Mouse (Mus musculus) spleen, postnatal 10 days (tissue): ENCODE data around the gene Dnajc13.

Experiments used
- DNase-seq, 2 experiments: peaks; one replicate each; pipeline ENCODE4 v3.0.0; 2021 to 2022; ENCODE audit warnings: low spot score in 2 of 2

Gene Dnajc13

GRCm38 (mm10) chr9:104254408-104255180 is 8.1 kb downstream of the Dnajc13 start:
- no peak for DNase-seq

GRCm38 (mm10) chr9:104252637-104253036 is 10.1 kb downstream of the Dnajc13 start:
- DNase-seq = no peak

DNA sequence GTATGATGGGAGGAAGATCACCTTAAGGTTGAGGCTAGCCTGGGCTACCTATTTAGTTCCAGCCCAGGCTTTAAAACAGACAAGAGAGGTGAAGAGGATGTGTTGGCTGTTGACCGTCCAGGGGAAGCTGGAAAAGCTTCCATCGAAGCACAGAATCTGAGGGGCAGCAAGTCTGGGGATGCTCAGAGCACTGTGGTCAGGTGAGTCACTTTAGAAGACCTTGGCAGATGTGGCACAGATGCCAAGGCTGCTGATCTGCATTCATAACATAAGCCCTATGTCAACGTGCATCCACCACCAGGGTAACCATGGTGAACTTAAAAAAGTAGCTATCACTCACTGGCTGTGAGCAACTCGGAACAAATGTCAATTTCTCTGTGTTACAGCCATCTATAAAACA is 11.0 kb downstream of the Dnajc13 start:
- no peak for DNase-seq

DNA sequence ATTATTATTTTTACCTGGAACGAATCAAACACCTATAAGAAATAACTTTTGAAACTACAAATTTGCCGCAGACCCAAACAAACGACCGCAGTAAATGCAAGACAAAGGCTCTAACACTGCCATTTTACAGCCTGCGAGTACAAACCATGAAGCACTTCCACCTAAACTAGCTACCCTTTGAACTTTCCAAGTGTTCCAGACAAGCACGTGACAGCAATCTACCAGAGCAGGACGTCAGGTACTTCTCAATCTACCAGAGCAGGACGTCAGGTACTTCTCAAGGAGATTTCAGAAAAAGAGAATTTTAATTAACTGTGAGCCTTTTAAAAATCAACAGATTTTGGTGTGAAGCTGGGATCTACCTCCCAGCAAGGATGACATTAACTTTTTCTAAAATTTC is 11.6 kb downstream of the Dnajc13 start:
- DNase-seq = no peak

GRCm38 (mm10) chr9:104247307-104247987 is 15.3 kb downstream of the Dnajc13 start:
- no peak for DNase-seq

DNA sequence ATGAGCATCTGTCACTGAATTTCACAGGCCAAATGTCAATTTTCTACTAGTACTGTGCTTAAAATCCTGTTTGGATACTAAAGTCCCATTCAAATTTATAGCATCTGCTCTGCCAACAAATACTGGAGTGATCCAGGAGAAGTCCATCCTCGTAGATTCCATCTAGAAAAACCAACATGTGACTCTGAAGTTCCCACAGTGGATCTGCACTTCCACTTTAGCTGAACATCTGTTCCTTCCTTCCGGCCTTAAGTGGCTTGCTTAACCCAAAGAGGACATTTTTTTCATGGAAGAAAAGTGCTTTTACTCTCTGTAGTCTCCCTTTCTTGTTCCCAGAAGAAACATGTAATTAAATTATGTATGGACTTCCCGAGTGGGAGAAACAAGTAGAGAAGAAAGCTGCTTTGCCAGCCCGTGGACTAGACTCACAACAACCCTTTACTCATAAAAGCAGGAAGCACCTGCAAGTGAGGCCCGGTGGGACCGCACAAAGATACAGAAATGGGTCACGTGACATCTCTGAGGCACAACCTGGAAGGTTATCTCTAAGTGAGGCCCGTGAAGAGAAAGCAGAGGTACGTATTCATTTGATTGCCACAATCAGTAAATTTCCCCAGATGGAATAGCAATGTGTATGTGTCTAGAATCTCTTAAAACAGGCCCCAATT is 18.8 kb downstream of the Dnajc13 start:
- peak in 1 of 2 experiments; percentile 35 for DNase-seq

DNA sequence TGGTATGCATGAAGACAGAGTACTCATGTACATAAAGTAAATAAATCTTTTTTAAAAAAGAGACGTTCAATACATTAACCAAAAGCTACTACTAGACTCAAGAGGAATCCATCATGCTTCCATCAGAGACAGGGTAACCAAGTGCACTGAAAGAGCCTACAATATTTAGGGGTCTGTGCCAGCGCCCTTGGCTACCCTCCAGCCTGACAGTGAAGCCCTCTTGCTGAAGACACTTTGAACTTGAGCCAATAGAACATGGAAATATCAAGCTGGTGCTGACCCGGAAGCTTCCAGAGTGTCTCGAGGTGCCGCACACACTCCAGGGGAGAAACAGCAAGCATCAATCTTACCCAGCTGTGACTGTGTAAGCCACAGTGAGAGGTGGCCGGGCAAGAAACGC is 22.6 kb downstream of the Dnajc13 start:
- DNase-seq = no peak

DNA sequence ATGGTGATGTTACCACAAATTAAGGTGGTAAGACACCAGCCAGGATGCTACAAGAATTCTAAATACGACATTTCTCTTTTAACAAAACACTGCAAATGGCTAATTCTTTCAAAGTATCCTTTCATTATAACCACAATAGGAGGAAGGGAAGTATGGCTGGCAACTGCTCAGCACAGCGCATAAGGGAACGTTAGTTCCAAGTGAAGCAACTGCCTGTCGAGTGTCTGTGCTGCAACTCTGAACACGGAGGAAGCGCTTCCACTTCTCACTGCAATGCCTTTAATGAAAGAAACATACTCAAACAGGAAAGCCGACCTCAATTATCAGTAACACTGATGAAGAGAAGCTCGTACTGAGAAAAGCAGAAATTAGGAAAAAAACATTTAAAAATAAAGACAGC is 23.7 kb downstream of the Dnajc13 start:
- no peak for DNase-seq

DNA sequence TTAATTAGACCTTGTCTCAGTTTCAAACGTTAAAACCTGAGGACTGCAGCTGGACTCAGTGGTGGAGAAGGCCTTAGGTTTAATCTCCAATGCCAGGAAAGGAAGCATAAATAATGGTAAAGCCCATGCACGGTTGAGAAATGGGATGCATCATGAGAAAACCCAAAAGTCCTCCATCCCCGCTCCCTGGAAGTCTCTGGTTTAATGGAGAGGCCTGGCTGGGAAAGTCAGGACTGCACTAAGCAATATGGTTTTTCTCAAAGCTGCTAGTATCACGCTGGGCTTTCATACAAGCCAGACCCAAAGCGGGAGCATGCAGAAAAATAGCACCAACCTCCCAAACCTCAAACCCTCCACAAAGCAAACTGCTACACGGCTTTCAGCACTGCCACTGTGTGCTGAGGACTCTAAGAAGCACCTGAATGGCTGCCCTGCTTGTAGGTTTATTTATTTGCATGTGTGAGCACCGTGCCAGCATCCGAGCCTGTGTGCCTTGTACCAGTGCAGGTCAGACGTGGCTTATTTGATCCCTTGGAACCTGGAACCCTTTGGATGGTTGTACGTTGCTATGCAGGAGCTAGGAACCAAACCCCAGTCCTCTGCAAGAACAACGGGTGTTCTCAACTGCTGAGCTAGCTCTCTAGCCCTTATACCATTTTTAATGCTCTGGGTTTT is 26.3 kb downstream of the Dnajc13 start:
- no peak for DNase-seq

DNA sequence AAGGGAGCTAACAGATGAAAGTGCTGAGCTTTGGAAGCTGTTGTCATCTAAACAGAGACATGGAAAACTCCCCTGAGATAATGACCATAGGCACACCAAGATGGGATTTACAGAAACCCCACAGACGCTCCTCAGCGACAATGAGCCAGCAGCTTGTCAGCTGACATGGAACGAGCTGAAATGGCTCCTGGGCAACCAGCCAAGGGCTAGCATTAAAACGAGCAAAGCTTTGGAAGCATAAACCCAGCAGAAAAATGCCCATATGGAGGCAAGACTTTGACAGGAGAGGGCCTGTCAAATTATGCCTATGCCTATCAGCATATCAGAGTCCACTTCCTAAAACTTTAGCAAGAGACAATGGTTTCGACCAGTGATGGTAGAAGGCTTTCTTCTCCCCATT is 27.0 kb downstream of the Dnajc13 start:
- no peak for DNase-seq

GRCm38 (mm10) chr9:104233815-104234214 is 28.9 kb downstream of the Dnajc13 start:
- DNase-seq = no peak

DNA sequence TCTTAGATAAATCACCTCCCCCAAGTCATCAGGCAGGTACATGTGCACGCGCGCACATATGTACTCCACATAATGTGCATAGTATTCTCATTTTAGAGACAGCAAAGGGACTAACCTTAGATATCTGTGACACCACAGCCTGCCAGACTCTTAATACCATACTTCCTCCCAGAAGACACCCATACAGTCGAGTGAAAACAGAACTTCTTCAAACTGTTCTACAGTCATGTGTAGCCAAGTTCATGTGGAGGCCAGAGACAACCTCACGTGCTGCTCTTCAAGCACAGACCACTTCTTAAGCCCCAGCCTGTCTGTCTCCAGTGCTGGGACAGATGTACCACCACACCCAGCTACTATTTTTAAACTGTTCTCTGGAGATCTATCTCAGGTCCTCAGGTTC is 29.7 kb downstream of the Dnajc13 start:
- no peak for DNase-seq

GRCm38 (mm10) chr9:104232004-104232403 is 30.7 kb downstream of the Dnajc13 start:
- no peak for DNase-seq

- no peak for DNase-seq
Measured at GRCm38 (mm10) chr9:104211402-104211801, 51.3 kb downstream of the Dnajc13 start.

- DNase-seq = peak; percentile 22 to 71
Measured at GRCm38 (mm10) chr9:104203851-104204250, 58.9 kb downstream of the Dnajc13 start.

DNA sequence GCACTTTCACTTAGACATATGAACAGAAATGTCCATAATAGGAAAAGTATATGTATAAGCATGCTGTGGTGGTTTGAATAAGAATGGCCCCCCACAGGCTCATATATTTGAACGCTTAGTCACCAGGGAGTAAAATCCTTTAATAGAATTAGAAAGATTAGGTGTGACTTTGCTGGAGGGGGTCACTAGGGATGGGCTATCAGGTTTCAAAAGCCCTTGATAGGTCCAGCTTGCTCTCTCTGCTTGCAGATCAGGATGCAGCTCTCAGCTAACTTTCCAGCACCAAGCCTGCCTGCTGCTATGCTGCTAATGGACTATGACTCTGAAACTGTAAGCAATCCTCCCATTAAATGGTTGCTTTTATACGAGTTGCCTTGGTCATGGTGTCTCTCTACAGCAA is 68.2 kb downstream of the Dnajc13 start:
- DNase-seq = no peak

GRCm38 (mm10) chr9:104193900-104194299 is 68.8 kb downstream of the Dnajc13 start:
- no peak for DNase-seq

- no peak for DNase-seq
Measured at GRCm38 (mm10) chr9:104193327-104193726, 69.4 kb downstream of the Dnajc13 start.

GRCm38 (mm10) chr9:104192513-104192912 is 70.2 kb downstream of the Dnajc13 start:
- no peak for DNase-seq

- no peak for DNase-seq
Measured at GRCm38 (mm10) chr9:104189657-104190056, 73.1 kb downstream of the Dnajc13 start.

GRCm38 (mm10) chr9:104188704-104189103 is 74.0 kb downstream of the Dnajc13 start:
- no peak for DNase-seq

GRCm38 (mm10) chr9:104187028-104187427 is 75.7 kb downstream of the Dnajc13 start:
- no peak for DNase-seq
